Comparison of ENCODE assay signal across 16 mouse cellular contexts in the genomic region with DNA sequence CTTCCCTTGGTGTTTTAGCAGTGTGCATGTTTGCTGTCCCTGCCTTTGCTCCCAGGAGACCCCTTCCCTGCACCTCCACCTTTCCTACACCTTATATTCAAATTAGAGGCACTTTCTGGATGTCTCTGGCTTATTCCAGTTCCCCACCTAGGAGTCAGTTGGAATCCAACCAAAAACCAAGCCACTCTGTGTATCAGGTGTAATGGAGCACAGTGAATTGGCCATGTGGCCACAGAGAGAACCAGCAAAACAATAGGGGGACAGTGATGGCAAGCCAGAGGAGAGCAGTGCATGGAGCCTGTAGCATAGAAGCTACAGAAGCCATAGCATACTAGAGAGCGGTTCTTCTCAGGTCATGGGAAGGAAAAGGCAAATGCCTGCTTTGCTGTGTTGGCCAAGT. TPM values are rescaled to one million over a fixed set of nuclear protein-coding genes. Genes with fewer than 3 reads are reported as not detected.
"Had no signal": no experiment of that assay in that cellular context is flagged by ENCODE, and none has a peak within 500 bp of the region (broad histone marks: within the 10 kb centered on the region; RNA-seq: fewer than 3 reads in every experiment).

No protein-coding gene starts in this region.

- DNase-seq: lung, adult 2 months; lung, postnatal 14 days; lung, postnatal 36 days; right cerebral cortex, postnatal 14 days; thymus, adult 2 months; thymus, postnatal 25 days had no signal

- H3K27ac ChIP-seq: lung, embryonic 15.5 days; macrophage; midbrain, embryonic 13.5 days; midbrain, embryonic 15.5 days; neural tube, embryonic 12.5 days; stomach, embryonic 15.5 days; stomach, postnatal 0 days had no signal

- H3K4me3 ChIP-seq: lung, embryonic 15.5 days; megakaryocyte, embryonic 14.5 days; midbrain, embryonic 13.5 days; midbrain, embryonic 15.5 days; neural tube, embryonic 12.5 days; stomach, embryonic 15.5 days had no signal

- ATAC-seq: lung, postnatal 0 days; midbrain, embryonic 13.5 days; midbrain, embryonic 15.5 days had no signal

- H3K9me3 ChIP-seq: lung, embryonic 15.5 days; megakaryocyte, embryonic 14.5 days; midbrain, embryonic 13.5 days; midbrain, embryonic 15.5 days; neural tube, embryonic 12.5 days; stomach, embryonic 15.5 days had no signal

- H3K9ac ChIP-seq: lung, embryonic 15.5 days; midbrain, embryonic 13.5 days; midbrain, embryonic 15.5 days; neural tube, embryonic 12.5 days; stomach, embryonic 15.5 days had no signal

- H3K27me3 ChIP-seq: lung, embryonic 15.5 days; midbrain, embryonic 13.5 days; midbrain, embryonic 15.5 days; neural tube, embryonic 12.5 days; stomach, embryonic 15.5 days had no signal

- H3K4me2 ChIP-seq: lung, embryonic 15.5 days; midbrain, embryonic 11.5 days; midbrain, embryonic 13.5 days; midbrain, embryonic 15.5 days; neural tube, embryonic 12.5 days; stomach, embryonic 15.5 days had no signal

- H3K36me3 ChIP-seq: lung, embryonic 15.5 days; midbrain, embryonic 13.5 days; midbrain, embryonic 15.5 days; neural tube, embryonic 12.5 days; stomach, embryonic 15.5 days had no signal

- H3K4me1 ChIP-seq: lung, embryonic 15.5 days; midbrain, embryonic 15.5 days; neural tube, embryonic 12.5 days; stomach, embryonic 15.5 days had no signal

RNA-seq across cellular contexts. Expression of a gene that starts 11.5 kb away (rescaled TPM):
- polyA plus RNA-seq: macrophage had no signal
